ENCODE assay signal across 8 mouse cellular contexts in genomic region chr12:32955037-32955436, GRCm38 (mm10). TPM values are rescaled to one million over a fixed set of nuclear protein-coding genes. Genes with fewer than 3 reads are reported as not detected.
A peak's percentile ranks its signal among the peaks of the same experiment; 100 is the strongest.
DNase-seq lines count a peak whose midpoint lies in the region; ATAC-seq and TF ChIP-seq lines count a peak whose summit lies in the region.

No protein-coding gene starts in this region.

- DNase-seq in testis, postnatal 10 days (ENCODE audit: low spot score), result no peak
- no peak for DNase-seq in liver, embryonic 13.5 days
- no peak for DNase-seq in urinary bladder, postnatal 25 days (ENCODE audit: low spot score)

- TF ChIP-seq POLR2A in testis, adult 2 months (IDR thresholded peaks at IDR 0.05; ENCODE audit: control insufficient read depth, low read depth, low read length), result no peak

- peak overlapping the region; percentile 96 for H3K27ac ChIP-seq in testis, adult 2 months (ENCODE audit: control insufficient read depth, insufficient read depth, low read depth, low read length)
- H3K27ac ChIP-seq in liver, embryonic 13.5 days, result peak overlapping the region; percentile 95

- peak overlapping the region; percentile 91 for H3K4me3 ChIP-seq in erythroblast, embryonic 14.5 days (replicated peaks)
- H3K4me3 ChIP-seq in testis, adult 2 months (ENCODE audit: control insufficient read depth, low read depth, low read length), result peak overlapping the region; percentile 94
- peak overlapping the region; percentile 79 for H3K4me3 ChIP-seq in liver, embryonic 13.5 days (replicated peaks)

- no peaks in the 10 kb centered on the region for H3K27me3 ChIP-seq in erythroblast, embryonic 14.5 days (ENCODE audit: control insufficient read depth)
- no peaks in the 10 kb centered on the region for H3K27me3 ChIP-seq in testis, adult 2 months (ENCODE audit: control insufficient read depth, insufficient read depth, low read length)
- no peaks in the 10 kb centered on the region for H3K27me3 ChIP-seq in liver, embryonic 13.5 days

- peaks cover 35% of the 10 kb centered on the region for H3K4me1 ChIP-seq in erythroblast, embryonic 14.5 days (ENCODE audit: control insufficient read depth)
- no peaks in the 10 kb centered on the region; the same call in 1 of the 2 replicates for H3K4me1 ChIP-seq in testis, adult 2 months (ENCODE audit: control insufficient read depth, insufficient read depth, low read length)
- peaks cover 49% of the 10 kb centered on the region for H3K4me1 ChIP-seq in liver, embryonic 13.5 days (replicated peaks)

- H3K9ac ChIP-seq in liver, embryonic 13.5 days, result peak overlapping the region; percentile 82

- no peaks in the 10 kb centered on the region for H3K36me3 ChIP-seq in erythroblast, embryonic 14.5 days (ENCODE audit: control insufficient read depth)
- no peaks in the 10 kb centered on the region for H3K36me3 ChIP-seq in testis, adult 2 months (ENCODE audit: control insufficient read depth, insufficient read depth, low read length)
- no peaks in the 10 kb centered on the region for H3K36me3 ChIP-seq in liver, embryonic 13.5 days

- H3K9me3 ChIP-seq in erythroblast, embryonic 14.5 days (ENCODE audit: control insufficient read depth, low read length), result no peaks in the 10 kb centered on the region
- H3K9me3 ChIP-seq in liver, embryonic 13.5 days (replicated peaks), result no peaks in the 10 kb centered on the region

- no peak for ATAC-seq in erythroblast, adult 5-6 weeks (replicated peaks; ENCODE audit: low FRiP score, poor library complexity, severe bottlenecking)
- ATAC-seq in liver, embryonic 13.5 days (ENCODE audit: low read depth), result no peak
- ATAC-seq in granulocyte monocyte progenitor cell, adult 5-6 weeks (replicated peaks; ENCODE audit: poor library complexity, severe bottlenecking), result no peak
- ATAC-seq in megakaryocyte-erythroid progenitor cell, adult 5-6 weeks (replicated peaks; ENCODE audit: low FRiP score, low TSS enrichment, poor library complexity, severe bottlenecking), result no peak

- no peak for TF ChIP-seq CTCF in testis, adult 2 months (IDR thresholded peaks at IDR 0.05; ENCODE audit: control insufficient read depth, insufficient read depth, insufficient replicate concordance, low read depth, low read length)

- whole genome bisulfite sequencing in liver, embryonic 13.5 days (ENCODE audit: insufficient replicate concordance), result under 1% methylated on average over 8 of the region's 8 CpGs

- H3K4me2 ChIP-seq in liver, embryonic 13.5 days, result peak overlapping the region; percentile 94

RNA-seq across cellular contexts. Expression of gene Sypl, which starts 1.3 kb away (rescaled TPM):
- polyA plus RNA-seq in erythroblast, embryonic 14.5 days (2012), result 0.03 and 0.20 TPM in 2 replicates
- 34.6 and 44.3 TPM in 2 replicates for total RNA-seq in erythroblast, adult 5-6 weeks (2015; ENCODE audit: low replicate concordance)
- total RNA-seq in erythroblast, adult 5-6 weeks (2017; ENCODE audit: low replicate concordance), result 10.3 and 17.8 TPM in 2 replicates
- polyA plus RNA-seq in testis, adult 2 months (2012; rRNA removed), result 173 and 221 TPM in 2 replicates
- polyA plus RNA-seq in liver, embryonic 13.5 days (2015; fragmentation: Nextera tagmentation; extraction: Ambion mirVana), result 42.4 and 54.7 TPM in 2 replicates
- 115 and 136 TPM in 2 replicates for total RNA-seq in granulocyte monocyte progenitor cell, adult 5-6 weeks (2014; fragmentation: Nextera tagmentation)
- total RNA-seq in granulocyte monocyte progenitor cell, adult 5-6 weeks (2017), result 78.7 and 79.8 TPM in 2 replicates
- total RNA-seq in megakaryocyte-erythroid progenitor cell, adult 5-6 weeks (2014; fragmentation: Nextera tagmentation), result 34.3 and 36.1 TPM in 2 replicates
- total RNA-seq in megakaryocyte-erythroid progenitor cell, adult 5-6 weeks (2017), result 33.3 and 53.2 TPM in 2 replicates
